Mouse (Mus musculus) layer of hippocampus, adult 8-10 months (tissue): Measurements from ENCODE around the gene Ift81. TPM values are rescaled to one million over a fixed set of nuclear protein-coding genes. Genes with fewer than 3 reads are reported as not detected.
"Not testable (repeated sequence)": the region's sequence is repeated elsewhere in the genome, so short reads cannot be mapped to it uniquely, and the experiment has no call there.

Source experiments
- DNase-seq, 2 experiments: peaks; one replicate each; pipeline ENCODE4 v3.0.0; 2022; ENCODE audit warnings: low spot score in 2 of 2
- total RNA-seq, 4 experiments: library from RNA; stranded (reverse); gene quantifications; 2 replicates each; pipeline ENCODE4 v1.2.4; 2022

The Ift81 gene
- total RNA-seq, result 10 to 100 TPM; 40.2 to 59.2 (median 48.5) TPM

- peak; percentile 92 to 95 for DNase-seq
These were observed at the start of gene Ift81 for GRCm38 (mm10) chr5:122613908-122614732. Ift81 (minus strand) TSS chr5:122614518.

GRCm38 (mm10) chr5:122662501-122662900 is 48.2 kb upstream of the Ift81 start:
- no peak for DNase-seq

- no peak for DNase-seq
These were observed 42.5 kb upstream of the Ift81 start for GRCm38 (mm10) chr5:122656808-122657207.

GRCm38 (mm10) chr5:122654268-122654573 is 39.9 kb upstream of the Ift81 start:
- no peak for DNase-seq

GRCm38 (mm10) chr5:122653446-122654267 is 39.3 kb upstream of the Ift81 start:
- DNase-seq, result peak; percentile 43 to 52

GRCm38 (mm10) chr5:122653112-122653445 is 38.8 kb upstream of the Ift81 start:
- DNase-seq, result no peak

GRCm38 (mm10) chr5:122652506-122652905 is 38.2 kb upstream of the Ift81 start:
- DNase-seq, result no peak

- DNase-seq, result no peak
These were observed 35.8 kb upstream of the Ift81 start for GRCm38 (mm10) chr5:122650100-122650499.

GRCm38 (mm10) chr5:122649264-122649663 is 34.9 kb upstream of the Ift81 start:
- DNase-seq, result no peak

GRCm38 (mm10) chr5:122647952-122648374 is 33.6 kb upstream of the Ift81 start:
- not testable (repeated sequence) for DNase-seq

GRCm38 (mm10) chr5:122647256-122647924 is 33.1 kb upstream of the Ift81 start:
- no peak for DNase-seq

- DNase-seq, result no peak
These were observed 31.7 kb upstream of the Ift81 start for GRCm38 (mm10) chr5:122646050-122646449.

GRCm38 (mm10) chr5:122645290-122645689 is 31.0 kb upstream of the Ift81 start:
- no peak for DNase-seq

- DNase-seq, result peak in 1 of 2 experiments; percentile 21
These were observed 29.8 kb upstream of the Ift81 start for GRCm38 (mm10) chr5:122644111-122644607.

- DNase-seq, result peak; percentile 61 to 63
These were observed 29.4 kb upstream of the Ift81 start, which contains the start of gene P2rx7 for GRCm38 (mm10) chr5:122643701-122644100. P2rx7 (plus strand) TSS chr5:122643911.

- no peak for DNase-seq
These were observed 25.7 kb upstream of the Ift81 start for GRCm38 (mm10) chr5:122639986-122640385.

GRCm38 (mm10) chr5:122639517-122639916 is 25.2 kb upstream of the Ift81 start:
- no peak for DNase-seq

- no peak for DNase-seq
These were observed 24.0 kb upstream of the Ift81 start for GRCm38 (mm10) chr5:122638296-122638695.

- DNase-seq, result no peak
These were observed 22.6 kb upstream of the Ift81 start for GRCm38 (mm10) chr5:122636958-122637357.

- DNase-seq, result no peak
These were observed 22.0 kb upstream of the Ift81 start for GRCm38 (mm10) chr5:122636308-122636707.

GRCm38 (mm10) chr5:122635228-122635627 is 20.9 kb upstream of the Ift81 start:
- no peak for DNase-seq

- DNase-seq, result peak; percentile 77 to 94
These were observed 12.9 kb upstream of the Ift81 start for GRCm38 (mm10) chr5:122627243-122627642.
